Mouse (Mus musculus): Measurements from ENCODE around the gene Mdm2. TPM values are rescaled to one million over a fixed set of nuclear protein-coding genes. Genes with fewer than 3 reads are reported as not detected.
"Not testable (repeated sequence)": the region's sequence is repeated elsewhere in the genome, so short reads cannot be mapped to it uniquely, and the experiment has no call there.

Mdm2 gene
- polyA plus RNA-seq, 2 experiments from 2014 or later, result 47.3 to 54.7 TPM

GRCm38 (mm10) chr10:117731244-117732101 is 20.9 kb upstream of the Mdm2 start:
- peak; percentile 93 for ATAC-seq

- no peak for ATAC-seq
These were observed 20.2 kb upstream of the Mdm2 start for GRCm38 (mm10) chr10:117730637-117731203.

- ATAC-seq, result no peak
These were observed 19.6 kb upstream of the Mdm2 start for GRCm38 (mm10) chr10:117730140-117730539.

- ATAC-seq, result no peak
These were observed 18.7 kb upstream of the Mdm2 start for GRCm38 (mm10) chr10:117729139-117729814.

GRCm38 (mm10) chr10:117728574-117728973 is 18.0 kb upstream of the Mdm2 start:
- no peak for ATAC-seq

GRCm38 (mm10) chr10:117727518-117728110 is 17.1 kb upstream of the Mdm2 start:
- ATAC-seq, result no peak

- ATAC-seq, result no peak
These were observed 16.4 kb upstream of the Mdm2 start for GRCm38 (mm10) chr10:117726888-117727385.

- no peak for ATAC-seq
These were observed 15.8 kb upstream of the Mdm2 start for GRCm38 (mm10) chr10:117726350-117726749.

- no peak for ATAC-seq
These were observed 15.1 kb upstream of the Mdm2 start for GRCm38 (mm10) chr10:117725671-117726070.

GRCm38 (mm10) chr10:117724804-117725361 is 14.3 kb upstream of the Mdm2 start:
- ATAC-seq, result no peak

GRCm38 (mm10) chr10:117724136-117724718 is 13.7 kb upstream of the Mdm2 start:
- no peak for ATAC-seq

GRCm38 (mm10) chr10:117718161-117719119 is 7.9 kb upstream of the Mdm2 start:
- ATAC-seq, result no peak

GRCm38 (mm10) chr10:117717583-117717982 is 7.0 kb upstream of the Mdm2 start:
- no peak for ATAC-seq

GRCm38 (mm10) chr10:117716686-117717085 is 6.1 kb upstream of the Mdm2 start:
- no peak for ATAC-seq

GRCm38 (mm10) chr10:117715654-117716053 is 5.1 kb upstream of the Mdm2 start:
- not testable (repeated sequence) for ATAC-seq

- no peak for ATAC-seq
These were observed 4.5 kb upstream of the Mdm2 start for GRCm38 (mm10) chr10:117714928-117715500.

GRCm38 (mm10) chr10:117714048-117714545 is 3.5 kb upstream of the Mdm2 start:
- no peak for ATAC-seq

GRCm38 (mm10) chr10:117713466-117713865 is 2.9 kb upstream of the Mdm2 start:
- ATAC-seq, result no peak

GRCm38 (mm10) chr10:117712871-117713270 is 2.3 kb upstream of the Mdm2 start:
- ATAC-seq, result no peak

- no peak for ATAC-seq
These were observed 1.7 kb upstream of the Mdm2 start for GRCm38 (mm10) chr10:117712191-117712754.

Measured in CD4-positive, CD25-positive, alpha-beta regulatory T cell, adult 4 months (primary cell).